Mouse (Mus musculus) forebrain, embryonic 14.5 days (tissue): ENCODE data around the gene Myh9. TPM values are rescaled to one million over a fixed set of nuclear protein-coding genes. Genes with fewer than 3 reads are reported as not detected.
A peak's percentile ranks its signal among the peaks of the same experiment; 100 is the strongest.

Experiments
- ATAC-seq: fragments of 200-750 bp; cut with Nextera tagmentation; 2 replicates; pipeline ENCODE4 v1.8.0; 2017; ENCODE audit warnings: mild to moderate bottlenecking, moderate library complexity
- DNase-seq: peaks from one replicate; pipeline ENCODE4 v3.0.0-alpha.2; 2015; ENCODE audit warnings: low spot score
- H3K27ac ChIP-seq: fragments of 300-500 bp; sonication (generic); 2 replicates; pipeline ENCODE4 v1.5.1; 2014; ENCODE audit warnings: low read depth, mild to moderate bottlenecking, control low read depth, low read length, moderate library complexity
- H3K27me3 ChIP-seq: fragments of 300-500 bp; sonication (generic); replicated peaks from 2 replicates; pipeline ENCODE4 v1.6.1; 2014; ENCODE audit warnings: low read length, control low read depth, mixed read lengths; ENCODE audit not compliant: control insufficient read depth, insufficient read depth
- H3K36me3 ChIP-seq: fragments of 300-500 bp; sonication (generic); 2 replicates; pipeline ENCODE4 v1.6.1; 2014; ENCODE audit warnings: low read length, control low read depth; ENCODE audit not compliant: control insufficient read depth, insufficient read depth
- H3K4me1 ChIP-seq: fragments of 300-500 bp; sonication (generic); 2 replicates; pipeline ENCODE4 v1.6.1; 2014; ENCODE audit warnings: antibody characterized with exemption, low read length, control low read depth; ENCODE audit not compliant: control insufficient read depth, insufficient read depth
- H3K4me2 ChIP-seq: fragments of 300-500 bp; sonication (generic); 2 replicates; pipeline ENCODE4 v1.6.1; 2014; ENCODE audit warnings: mild to moderate bottlenecking, control low read depth, low read length
- H3K4me3 ChIP-seq: fragments of 300-500 bp; sonication (generic); 2 replicates; pipeline ENCODE4 v1.5.1; 2014; ENCODE audit warnings: low read depth, low read length, control low read depth
- H3K9ac ChIP-seq: fragments of 300-500 bp; sonication (generic); 2 replicates; pipeline ENCODE4 v1.6.1; 2014; ENCODE audit warnings: mild to moderate bottlenecking, low read length, control low read depth, moderate library complexity
- H3K9me3 ChIP-seq: fragments of 300-500 bp; sonication (generic); replicated peaks from 2 replicates; pipeline ENCODE4 v1.6.1; 2016; ENCODE audit warnings: low read length, control low read depth, mixed read lengths; ENCODE audit not compliant: control insufficient read depth
- WGBS: fragments of 180-500 bp; shearing (Covaris S2); extraction: QIAGEN DNeasy Blood & Tissue Kit; methylation state at CpG from one replicate; pipeline ENCODE4 v1.1.7; 2014; 5-methylcytosine and 5-hydroxymethylcytosine counted together
- polyA plus RNA-seq: library from polyadenylated mRNA; unstranded; fragments of >200 nt; fragmentation: Nextera tagmentation; extraction: Ambion mirVana; gene quantifications from 2 replicates; pipeline ENCODE4 v1.2.1, GENCODE M21; 2014

Myh9 gene
- polyA plus RNA-seq, 1 experiment from 2014 or later = 10.8 TPM

DNA sequence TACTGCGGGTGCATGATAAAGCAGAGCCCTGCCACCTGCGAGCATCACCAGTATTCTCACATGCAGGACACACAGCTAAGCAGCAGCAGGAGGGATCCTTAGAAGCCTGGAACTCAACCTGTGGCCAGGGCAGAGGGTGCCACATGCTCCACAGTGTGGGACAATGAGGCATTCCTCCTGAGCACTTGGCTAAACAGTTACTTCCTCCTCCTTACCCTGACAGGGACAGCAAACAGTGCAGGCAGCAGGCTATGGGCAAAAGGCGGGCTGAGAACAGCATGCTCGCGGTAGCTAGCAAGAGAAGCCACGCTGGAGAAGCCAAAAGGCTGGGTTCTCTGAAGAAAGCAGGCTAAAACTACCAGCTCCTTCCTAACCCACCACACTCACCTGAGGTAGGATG lies 14.2 kb downstream of the Myh9 start:
- 15% methylated on average over 6 of the region's 6 CpGs for WGBS

DNA sequence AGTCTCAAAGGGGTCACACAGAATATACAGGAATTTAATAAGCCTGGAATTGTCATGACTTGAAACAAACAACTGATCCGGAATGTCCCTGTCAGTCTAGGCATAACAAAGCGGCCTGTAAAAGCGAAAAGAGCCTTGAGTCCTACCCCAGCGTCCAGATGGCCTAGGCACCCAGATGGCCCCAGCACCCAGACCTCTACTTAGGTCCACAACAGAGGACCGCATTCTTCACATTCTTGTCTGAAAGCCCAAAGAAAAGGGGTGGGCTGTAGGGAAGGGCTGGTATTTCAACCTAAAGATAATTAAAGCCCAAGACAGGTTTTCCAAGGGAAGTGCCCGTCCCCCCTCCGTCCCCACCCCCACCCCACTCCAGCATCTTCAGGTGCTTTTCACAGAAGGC lies 14.6 kb downstream of the Myh9 start:
- no peak overlapping the region for H3K4me2 ChIP-seq
- no peak for ATAC-seq
- WGBS = 12% methylated on average over 7 of the region's 7 CpGs
- no peak for DNase-seq
- no peak overlapping the region for H3K27ac ChIP-seq
- peaks cover 10% of the 10 kb centered on the region for H3K4me1 ChIP-seq
- no peaks in the 10 kb centered on the region for H3K27me3 ChIP-seq
- H3K4me3 ChIP-seq = no peak overlapping the region
- no peaks in the 10 kb centered on the region for H3K9me3 ChIP-seq
- no peak overlapping the region; the same call in 1 of the 2 replicates for H3K9ac ChIP-seq
- H3K36me3 ChIP-seq = no peaks in the 10 kb centered on the region

More for the DNA sequence above, 14.2 kb downstream of the Myh9 start:
- H3K4me1 ChIP-seq = peaks cover 10% of the 10 kb centered on the region
- H3K9me3 ChIP-seq = no peaks in the 10 kb centered on the region
- no peak for DNase-seq
- H3K27me3 ChIP-seq = no peaks in the 10 kb centered on the region
- H3K36me3 ChIP-seq = no peaks in the 10 kb centered on the region
- H3K9ac ChIP-seq = no peak overlapping the region; the same call in 1 of the 2 replicates
- H3K4me3 ChIP-seq = no peak overlapping the region
- no peak overlapping the region for H3K27ac ChIP-seq
- no peak overlapping the region for H3K4me2 ChIP-seq
- no peak for ATAC-seq

DNA sequence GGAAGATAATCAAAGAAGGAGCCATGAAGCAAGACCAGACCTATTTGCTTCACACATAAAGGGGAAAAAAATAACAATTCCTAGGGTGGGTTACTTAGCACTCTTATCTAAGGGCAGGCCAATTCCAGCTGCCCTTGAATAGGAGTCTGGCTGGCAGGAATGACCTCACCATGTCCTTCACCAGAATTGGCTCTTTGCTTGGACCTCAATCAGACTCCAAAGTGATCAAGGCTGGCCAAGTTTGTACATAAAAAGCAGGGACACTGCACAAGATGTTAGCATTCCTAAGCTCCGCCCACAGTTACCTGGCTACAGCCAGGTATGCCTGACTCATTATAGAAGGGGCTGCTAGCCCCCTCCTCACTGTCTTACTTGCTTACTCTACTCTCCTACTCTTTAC lies 16.6 kb downstream of the Myh9 start:
- Histone ChIP-seq H3K27me3 (no peaks in the 10 kb centered on the region), H3K4me2 (no peak overlapping the region), H3K27ac (no peak overlapping the region), H3K4me3 (no peak overlapping the region), H3K9me3 (no peaks in the 10 kb centered on the region), H3K9ac (no peak overlapping the region), H3K36me3 (no peaks in the 10 kb centered on the region), H3K4me1 (peaks cover 12% of the 10 kb centered on the region)
- ATAC-seq (no peak), DNase-seq (no peak)
- WGBS = 95% methylated on average over 1 of the region's 1 CpGs

DNA sequence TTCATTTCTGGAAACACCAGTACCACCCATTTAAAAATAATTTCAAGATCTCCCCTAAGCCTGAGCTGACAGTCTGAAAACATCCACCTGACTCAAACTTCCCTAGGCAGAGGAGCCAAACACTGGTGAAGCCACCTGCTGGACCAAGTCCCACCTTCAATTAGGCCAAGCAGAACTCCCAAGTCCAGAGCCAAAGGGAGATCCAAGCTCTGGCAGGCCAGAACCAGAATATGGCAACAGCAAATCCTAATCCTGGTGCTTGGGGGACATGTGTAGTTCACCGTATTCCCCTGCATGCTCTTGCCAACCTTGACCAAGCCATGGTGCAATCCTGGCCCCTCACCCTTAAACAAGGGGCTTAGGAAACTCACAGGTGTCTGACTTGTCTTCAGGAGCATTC lies 17.7 kb downstream of the Myh9 start:
- 100% methylated on average over 1 of the region's 1 CpGs for WGBS
- no peak for ATAC-seq

DNA sequence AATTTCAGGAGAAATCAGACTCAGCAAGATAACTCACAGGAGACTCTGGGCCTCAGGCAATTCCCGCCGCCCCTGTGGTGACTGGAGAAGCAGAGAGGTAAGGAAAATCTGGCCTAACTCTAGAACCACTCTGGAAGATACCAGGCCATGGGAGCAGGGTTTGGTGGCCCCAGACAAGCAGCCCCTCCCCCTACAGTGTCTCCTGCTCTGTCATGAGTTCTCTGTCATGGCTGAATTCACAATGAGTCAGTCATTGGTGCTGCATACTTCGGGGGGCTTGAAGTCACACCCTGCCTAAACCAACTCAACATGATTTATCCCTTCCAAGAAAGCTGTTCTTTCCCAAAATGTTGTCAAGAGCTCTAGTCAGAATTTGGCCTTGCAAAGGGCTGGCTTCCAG lies 18.3 kb downstream of the Myh9 start:
- Histone ChIP-seq H3K9ac (no peak overlapping the region), H3K27ac (0 out of 2 replicates have a peak overlapping the region, but pooled peaks have one; percentile 18), H3K36me3 (no peaks in the 10 kb centered on the region), H3K4me3 (no peak overlapping the region), H3K4me2 (no peak overlapping the region), H3K9me3 (no peaks in the 10 kb centered on the region), H3K4me1 (peaks cover 12% of the 10 kb centered on the region), H3K27me3 (no peaks in the 10 kb centered on the region)
- ATAC-seq (no peak), DNase-seq (no peak)
- WGBS = 83% methylated on average over 3 of the region's 3 CpGs

More for the DNA sequence above, 17.7 kb downstream of the Myh9 start:
- peaks cover 12% of the 10 kb centered on the region for H3K4me1 ChIP-seq
- H3K27ac ChIP-seq = no peak overlapping the region
- no peak overlapping the region for H3K9ac ChIP-seq
- H3K36me3 ChIP-seq = no peaks in the 10 kb centered on the region
- H3K4me3 ChIP-seq = no peak overlapping the region
- DNase-seq = no peak
- H3K4me2 ChIP-seq = no peak overlapping the region
- H3K9me3 ChIP-seq = no peaks in the 10 kb centered on the region
- no peaks in the 10 kb centered on the region for H3K27me3 ChIP-seq

- H3K4me3 ChIP-seq = no peak overlapping the region
- H3K4me2 ChIP-seq = no peak overlapping the region
- 76% methylated on average over 6 of the region's 6 CpGs for WGBS
- H3K9ac ChIP-seq = no peak overlapping the region
- no peaks in the 10 kb centered on the region for H3K27me3 ChIP-seq
- H3K4me1 ChIP-seq = peaks cover 12% of the 10 kb centered on the region
- no peaks in the 10 kb centered on the region for H3K36me3 ChIP-seq
- ATAC-seq (no peak), DNase-seq (no peak)
- H3K9me3 ChIP-seq = no peaks in the 10 kb centered on the region
- H3K27ac ChIP-seq = no peak overlapping the region
Observed at GRCm38 (mm10) chr15:77823196-77823595, 18.8 kb downstream of the Myh9 start.

DNA sequence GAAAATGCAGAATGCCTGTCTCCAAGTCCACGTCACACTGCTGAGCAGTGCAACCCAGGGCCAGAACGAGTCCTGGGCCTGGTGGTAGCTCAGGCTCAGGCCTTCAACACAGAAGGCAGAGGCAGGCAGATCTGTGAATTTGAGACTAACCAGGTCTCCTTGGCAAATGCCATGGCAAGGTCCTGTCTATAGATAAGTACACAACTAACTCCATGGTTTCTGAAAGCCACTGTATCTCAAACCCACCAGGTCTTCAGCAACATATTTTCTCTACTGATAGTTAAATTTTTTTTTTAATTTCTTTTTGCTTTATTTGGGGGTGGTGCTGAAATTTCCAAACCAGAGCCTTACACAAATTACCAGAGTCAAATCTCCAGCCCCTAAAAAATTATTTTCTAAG lies 19.3 kb downstream of the Myh9 start:
- H3K4me2 ChIP-seq = no peak overlapping the region
- H3K27ac ChIP-seq = no peak overlapping the region
- H3K27me3 ChIP-seq = no peaks in the 10 kb centered on the region
- H3K4me3 ChIP-seq = no peak overlapping the region
- 74% methylated on average over 2 of the region's 2 CpGs for WGBS
- H3K9ac ChIP-seq = no peak overlapping the region
- H3K36me3 ChIP-seq = no peaks in the 10 kb centered on the region
- H3K9me3 ChIP-seq = no peaks in the 10 kb centered on the region
- no peak for DNase-seq
- H3K4me1 ChIP-seq = peaks cover 10% of the 10 kb centered on the region
- no peak for ATAC-seq

- Histone ChIP-seq H3K27me3 (no peaks in the 10 kb centered on the region), H3K4me2 (no peak overlapping the region), H3K4me1 (0 out of 2 replicates have a peak, but pooled peaks cover 4% of the 10 kb centered on the region), H3K36me3 (no peaks in the 10 kb centered on the region), H3K9ac (no peak overlapping the region), H3K27ac (no peak overlapping the region), H3K9me3 (no peaks in the 10 kb centered on the region), H3K4me3 (no peak overlapping the region)
- ATAC-seq = no peak
- DNase-seq = no peak
- 50% methylated on average over 5 of the region's 5 CpGs for WGBS
Observed at GRCm38 (mm10) chr15:77822057-77822466, 19.9 kb downstream of the Myh9 start.

DNA sequence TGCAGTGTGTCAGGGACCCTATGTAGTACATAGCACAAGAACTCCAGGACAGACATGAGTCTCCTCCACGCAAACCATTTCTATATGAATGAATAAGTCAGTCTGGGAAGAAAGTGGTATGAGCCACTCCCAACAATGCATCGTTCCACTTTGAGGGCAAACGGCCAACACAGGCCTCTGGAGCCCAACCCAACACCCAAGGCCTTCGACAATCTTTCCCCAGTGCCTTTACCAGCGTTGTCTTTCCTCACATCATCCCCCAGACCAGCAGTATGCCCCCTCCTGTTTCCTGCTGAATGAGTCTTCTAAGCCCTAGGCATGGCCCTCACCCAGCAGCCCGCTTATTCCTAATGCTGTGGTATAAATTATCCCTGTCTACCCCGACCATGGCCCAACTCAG lies 20.6 kb downstream of the Myh9 start:
- ATAC-seq (no peak), DNase-seq (no peak)
- no peak overlapping the region for H3K4me2 ChIP-seq
- H3K9me3 ChIP-seq = no peaks in the 10 kb centered on the region
- H3K4me3 ChIP-seq = no peak overlapping the region
- peaks cover 4% of the 10 kb centered on the region; the same call in 1 of the 2 replicates for H3K4me1 ChIP-seq
- no peak overlapping the region for H3K27ac ChIP-seq
- H3K27me3 ChIP-seq = no peaks in the 10 kb centered on the region
- WGBS = 66% methylated on average over 7 of the region's 7 CpGs
- H3K9ac ChIP-seq = no peak overlapping the region
- H3K36me3 ChIP-seq = no peaks in the 10 kb centered on the region
